Mouse (Mus musculus): ENCODE results near the gene H2-DMb2. TPM values are rescaled to one million over a fixed set of nuclear protein-coding genes. Genes with fewer than 3 reads are reported as not detected.

The H2-DMb2 gene
- polyA plus RNA-seq, 1 experiment, result not detected

DNA sequence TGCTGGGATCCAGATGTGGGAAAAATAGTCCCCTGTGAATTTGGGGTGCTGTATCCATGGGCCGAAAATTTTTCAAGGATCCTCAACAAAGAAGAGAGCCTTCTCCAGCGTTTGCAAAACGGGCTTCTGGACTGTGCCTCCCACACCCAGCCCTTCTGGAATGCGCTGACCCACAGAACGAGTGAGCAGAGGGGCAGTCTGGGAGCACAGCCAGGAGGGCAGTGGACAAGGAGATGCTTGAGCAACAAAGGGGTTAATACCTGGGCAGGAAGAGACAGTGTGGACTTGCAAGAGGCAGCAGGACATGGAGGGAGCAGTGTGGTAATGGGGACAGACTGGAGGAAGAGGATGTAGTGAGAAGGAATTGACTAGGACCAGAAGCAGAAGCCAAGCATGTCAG lies 12.4 kb downstream of the H2-DMb2 start:
- H3K27ac ChIP-seq (ENCODE audit: insufficient read depth, low read depth, low read length), result no peak overlapping the region
- no peak for TF ChIP-seq CTCF (IDR thresholded peaks at IDR 0.05; ENCODE audit: insufficient read depth, low read depth, low read length)
- TF ChIP-seq POLR2A (IDR thresholded peaks at IDR 0.05; ENCODE audit: insufficient read depth, low read depth, low read length), result no peak
- H3K4me3 ChIP-seq (ENCODE audit: insufficient read depth, low read depth, low read length), result no peak overlapping the region
- H3K4me1 ChIP-seq (ENCODE audit: control insufficient read depth, insufficient read depth, low read length), result no peaks in the 10 kb centered on the region
- 50% methylated on average over 5 of the region's 5 CpGs for WGBS

- Histone ChIP-seq H3K4me3 (ENCODE audit: insufficient read depth, low read depth, low read length) (no peak overlapping the region), H3K4me1 (ENCODE audit: control insufficient read depth, insufficient read depth, low read length) (no peaks in the 10 kb centered on the region), H3K27ac (ENCODE audit: insufficient read depth, low read depth, low read length) (no peak overlapping the region)
- 44% methylated on average over 9 of the region's 9 CpGs for WGBS
- TF ChIP-seq POLR2A (IDR thresholded peaks at IDR 0.05; ENCODE audit: insufficient read depth, low read depth, low read length), result no peak
- TF ChIP-seq CTCF (IDR thresholded peaks at IDR 0.05; ENCODE audit: insufficient read depth, low read depth, low read length), result no peak
Measured at GRCm38 (mm10) chr17:34164202-34164895, 21.2 kb downstream of the H2-DMb2 start.

- TF ChIP-seq POLR2A (IDR thresholded peaks at IDR 0.05; ENCODE audit: insufficient read depth, low read depth, low read length) (no peak), CTCF (IDR thresholded peaks at IDR 0.05; ENCODE audit: insufficient read depth, low read depth, low read length) (no peak)
- H3K4me1 ChIP-seq (ENCODE audit: control insufficient read depth, insufficient read depth, low read length), result no peaks in the 10 kb centered on the region
- no peak overlapping the region for H3K4me3 ChIP-seq (ENCODE audit: insufficient read depth, low read depth, low read length)
- WGBS, result 85% methylated on average over 6 of the region's 6 CpGs
- no peak overlapping the region for H3K27ac ChIP-seq (ENCODE audit: insufficient read depth, low read depth, low read length)
Measured at GRCm38 (mm10) chr17:34165033-34165730, 22.1 kb downstream of the H2-DMb2 start.

GRCm38 (mm10) chr17:34169279-34169678 lies 26.2 kb downstream of the H2-DMb2 start:
- no peak for TF ChIP-seq CTCF (IDR thresholded peaks at IDR 0.05; ENCODE audit: insufficient read depth, low read depth, low read length)
- TF ChIP-seq POLR2A (IDR thresholded peaks at IDR 0.05; ENCODE audit: insufficient read depth, low read depth, low read length), result no peak
- no peak overlapping the region for H3K4me3 ChIP-seq (ENCODE audit: insufficient read depth, low read depth, low read length)
- no peaks in the 10 kb centered on the region for H3K4me1 ChIP-seq (ENCODE audit: control insufficient read depth, insufficient read depth, low read length)
- H3K27ac ChIP-seq (ENCODE audit: insufficient read depth, low read depth, low read length), result no peak overlapping the region
- WGBS, result 0% methylated on average over 2 of the region's 2 CpGs

GRCm38 (mm10) chr17:34170487-34170876 lies 27.4 kb downstream of the H2-DMb2 start:
- 26% methylated on average over 4 of the region's 4 CpGs for WGBS

DNA sequence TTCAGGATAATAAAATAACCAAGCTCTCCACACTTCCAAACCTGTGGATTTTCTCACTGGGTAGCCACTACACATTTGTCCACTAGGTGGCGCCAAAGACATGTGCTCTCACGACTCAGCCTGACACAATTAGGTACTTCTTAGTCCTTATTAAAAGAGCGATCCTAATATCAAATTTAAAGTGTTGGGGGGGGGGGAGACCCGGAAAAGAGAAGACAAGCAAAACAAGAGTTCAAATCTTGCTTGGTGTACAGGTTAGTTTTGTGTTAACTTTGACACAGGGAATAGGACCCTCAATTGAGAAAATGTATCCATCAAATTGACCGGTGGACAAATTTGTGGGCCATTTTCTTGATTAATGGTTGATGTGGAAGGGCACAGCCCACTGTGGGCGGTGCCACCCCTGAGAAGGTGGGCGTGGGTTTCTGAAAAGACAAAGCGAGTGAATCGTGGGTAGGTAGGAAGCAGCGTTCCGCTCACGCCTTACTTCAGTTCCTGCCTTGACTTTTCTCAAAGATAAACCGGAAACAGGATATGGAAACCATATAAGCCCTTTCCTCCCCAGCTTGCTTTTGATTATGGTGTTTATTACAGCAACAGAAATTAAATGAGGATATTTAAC lies 27.9 kb downstream of the H2-DMb2 start:
- no peak for TF ChIP-seq CTCF (IDR thresholded peaks at IDR 0.05; ENCODE audit: insufficient read depth, low read depth, low read length)
- TF ChIP-seq POLR2A (IDR thresholded peaks at IDR 0.05; ENCODE audit: insufficient read depth, low read depth, low read length), result no peak
- H3K4me1 ChIP-seq (ENCODE audit: control insufficient read depth, insufficient read depth, low read length), result no peaks in the 10 kb centered on the region
- no peak overlapping the region for H3K4me3 ChIP-seq (ENCODE audit: insufficient read depth, low read depth, low read length)
- H3K27ac ChIP-seq (ENCODE audit: insufficient read depth, low read depth, low read length), result no peak overlapping the region
- 35% methylated on average over 13 of the region's 13 CpGs for WGBS

More at GRCm38 (mm10) chr17:34170487-34170876, 27.4 kb downstream of the H2-DMb2 start:
- no peaks in the 10 kb centered on the region for H3K4me1 ChIP-seq (ENCODE audit: control insufficient read depth, insufficient read depth, low read length)
- no peak overlapping the region for H3K4me3 ChIP-seq (ENCODE audit: insufficient read depth, low read depth, low read length)
- no peak overlapping the region for H3K27ac ChIP-seq (ENCODE audit: insufficient read depth, low read depth, low read length)
- TF ChIP-seq POLR2A (IDR thresholded peaks at IDR 0.05; ENCODE audit: insufficient read depth, low read depth, low read length) (no peak), CTCF (IDR thresholded peaks at IDR 0.05; ENCODE audit: insufficient read depth, low read depth, low read length) (no peak)

DNA sequence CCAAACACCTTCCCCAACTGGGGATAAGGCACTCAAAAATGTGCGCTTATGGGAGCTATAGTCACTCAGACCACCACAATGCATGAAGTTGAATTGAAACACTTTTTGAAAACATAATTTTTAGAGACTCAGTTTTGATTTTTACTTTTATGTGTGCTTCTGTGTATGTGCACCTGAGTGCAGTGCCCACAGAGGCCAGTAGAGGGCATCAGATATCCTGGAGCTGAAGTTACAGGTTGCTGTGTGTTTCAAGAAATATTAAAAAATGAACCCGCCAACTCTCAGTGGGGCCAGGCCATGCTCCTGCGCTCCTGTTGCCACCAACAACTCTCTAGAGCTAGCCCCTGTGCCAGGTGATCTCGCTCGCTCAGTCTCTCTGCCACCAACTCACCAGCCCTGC lies 29.4 kb downstream of the H2-DMb2 start:
- TF ChIP-seq POLR2A (IDR thresholded peaks at IDR 0.05; ENCODE audit: insufficient read depth, low read depth, low read length), result no peak
- TF ChIP-seq CTCF (IDR thresholded peaks at IDR 0.05; ENCODE audit: insufficient read depth, low read depth, low read length), result no peak
- Histone ChIP-seq H3K4me1 (ENCODE audit: control insufficient read depth, insufficient read depth, low read length) (no peaks in the 10 kb centered on the region), H3K4me3 (ENCODE audit: insufficient read depth, low read depth, low read length) (no peak overlapping the region), H3K27ac (ENCODE audit: insufficient read depth, low read depth, low read length) (no peak overlapping the region)
- WGBS, result 93% methylated on average over 5 of the region's 5 CpGs

DNA sequence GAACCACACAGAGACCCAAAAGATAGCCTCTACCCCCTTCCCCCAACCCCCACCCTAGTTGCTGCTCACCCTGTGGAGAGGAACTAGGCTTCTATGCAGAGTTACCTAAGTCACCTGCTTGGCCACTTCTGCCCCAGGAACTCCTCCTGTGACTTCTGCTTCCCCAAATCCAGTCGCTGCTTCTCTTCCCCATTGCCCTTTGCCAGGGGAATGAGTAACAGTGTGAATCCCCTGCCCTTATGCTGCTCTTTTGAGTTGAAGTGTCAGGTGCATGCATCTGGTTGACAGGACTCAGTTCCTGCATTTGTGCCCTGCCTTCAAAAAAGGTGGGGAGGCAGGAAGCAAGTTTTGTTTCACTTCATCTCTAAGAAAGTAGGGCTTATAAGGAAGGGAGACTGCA lies 31.0 kb downstream of the H2-DMb2 start:
- WGBS, result 61% methylated on average over 1 of the region's 1 CpGs
- no peak overlapping the region for H3K27ac ChIP-seq (ENCODE audit: insufficient read depth, low read depth, low read length)
- TF ChIP-seq CTCF (IDR thresholded peaks at IDR 0.05; ENCODE audit: insufficient read depth, low read depth, low read length), result no peak
- TF ChIP-seq POLR2A (IDR thresholded peaks at IDR 0.05; ENCODE audit: insufficient read depth, low read depth, low read length), result no peak
- H3K4me3 ChIP-seq (ENCODE audit: insufficient read depth, low read depth, low read length), result no peak overlapping the region
- H3K4me1 ChIP-seq (ENCODE audit: control insufficient read depth, insufficient read depth, low read length), result no peaks in the 10 kb centered on the region

GRCm38 (mm10) chr17:34177179-34177578 lies 34.1 kb downstream of the H2-DMb2 start:
- Histone ChIP-seq H3K27ac (ENCODE audit: insufficient read depth, low read depth, low read length) (no peak overlapping the region), H3K4me3 (ENCODE audit: insufficient read depth, low read depth, low read length) (no peak overlapping the region), H3K4me1 (ENCODE audit: control insufficient read depth, insufficient read depth, low read length) (no peaks in the 10 kb centered on the region)
- no peak for TF ChIP-seq CTCF (IDR thresholded peaks at IDR 0.05; ENCODE audit: insufficient read depth, low read depth, low read length)
- TF ChIP-seq POLR2A (IDR thresholded peaks at IDR 0.05; ENCODE audit: insufficient read depth, low read depth, low read length), result no peak
- WGBS, result 75% methylated on average over 4 of the region's 4 CpGs

Measured in olfactory bulb, adult 2 months (tissue).